Mouse (Mus musculus) cerebellum, postnatal 36 days (tissue): Measurements from ENCODE around the gene Mast3.
"Not testable (repeated sequence)": the region's sequence is repeated elsewhere in the genome, so short reads cannot be mapped to it uniquely, and the experiment has no call there.

Experiments used
- DNase-seq, 2 experiments: peaks; one replicate each; pipeline ENCODE4 v3.0.0; 2021 to 2022; ENCODE audit warnings: mixed read lengths in 2 of 2

Gene Mast3

GRCm38 (mm10) chr8:70833520-70833919 lies 28.7 kb upstream of the Mast3 start:
- DNase-seq = peak in 1 of 2 experiments; percentile 46

GRCm38 (mm10) chr8:70833018-70833482 lies 28.2 kb upstream of the Mast3 start:
- no peak for DNase-seq

- no peak for DNase-seq
These were observed 27.5 kb upstream of the Mast3 start for GRCm38 (mm10) chr8:70832371-70832770.

- DNase-seq = no peak
These were observed 26.7 kb upstream of the Mast3 start for GRCm38 (mm10) chr8:70831517-70831916.

- DNase-seq = no peak
These were observed 22.9 kb upstream of the Mast3 start for GRCm38 (mm10) chr8:70827796-70828195.

- no peak for DNase-seq
These were observed 22.2 kb upstream of the Mast3 start for GRCm38 (mm10) chr8:70827010-70827409.

GRCm38 (mm10) chr8:70825816-70826215 lies 21.0 kb upstream of the Mast3 start:
- no peak for DNase-seq

- no peak for DNase-seq
These were observed 18.9 kb upstream of the Mast3 start for GRCm38 (mm10) chr8:70823802-70824201.

- DNase-seq = not testable (repeated sequence)
These were observed 17.7 kb upstream of the Mast3 start for GRCm38 (mm10) chr8:70822594-70822993.

GRCm38 (mm10) chr8:70821992-70822391 lies 17.1 kb upstream of the Mast3 start:
- DNase-seq = no peak

GRCm38 (mm10) chr8:70821399-70821962 lies 16.6 kb upstream of the Mast3 start:
- peak; percentile 65 to 68 for DNase-seq

- no peak for DNase-seq
These were observed 15.5 kb upstream of the Mast3 start for GRCm38 (mm10) chr8:70820101-70820935.

GRCm38 (mm10) chr8:70816679-70817078 lies 11.8 kb upstream of the Mast3 start:
- no peak for DNase-seq

GRCm38 (mm10) chr8:70812885-70813284 lies 8.0 kb upstream of the Mast3 start:
- DNase-seq = no peak

GRCm38 (mm10) chr8:70812055-70812454 lies 7.2 kb upstream of the Mast3 start:
- DNase-seq = no peak

- no peak for DNase-seq
These were observed 6.3 kb upstream of the Mast3 start for GRCm38 (mm10) chr8:70810962-70811680.

GRCm38 (mm10) chr8:70808955-70809701 lies 4.3 kb upstream of the Mast3 start:
- no peak for DNase-seq

- no peak for DNase-seq
These were observed 3.4 kb upstream of the Mast3 start, which contains the start of gene Il12rb1 for GRCm38 (mm10) chr8:70808239-70808638. Gene Il12rb1 (plus strand): TSS chr8:70808449.

GRCm38 (mm10) chr8:70807304-70807703 lies 2.5 kb upstream of the Mast3 start:
- no peak for DNase-seq

GRCm38 (mm10) chr8:70806541-70806940 lies 1.7 kb upstream of the Mast3 start:
- DNase-seq = no peak

GRCm38 (mm10) chr8:70803761-70804480 lies 933 bp downstream of the Mast3 start:
- DNase-seq = no peak
